Mouse (Mus musculus): ENCODE measurements around the gene Slc6a19.

The Slc6a19 gene

GRCm38 (mm10) chr13:73658953-73659352 lies 45.7 kb downstream of the Slc6a19 start:
- DNase-seq (ENCODE audit: low read depth), result no peak

- DNase-seq (ENCODE audit: low read depth), result no peak
These were observed 49.7 kb downstream of the Slc6a19 start for GRCm38 (mm10) chr13:73654976-73655375.

GRCm38 (mm10) chr13:73653266-73653665 lies 51.4 kb downstream of the Slc6a19 start:
- no peak for DNase-seq (ENCODE audit: low read depth)

GRCm38 (mm10) chr13:73646397-73647087 lies 58.1 kb downstream of the Slc6a19 start:
- peak; percentile 80 for DNase-seq (ENCODE audit: low read depth)

- DNase-seq (ENCODE audit: low read depth), result no peak
These were observed 63.4 kb downstream of the Slc6a19 start for GRCm38 (mm10) chr13:73641296-73641695.

- no peak for DNase-seq (ENCODE audit: low read depth)
These were observed 66.8 kb downstream of the Slc6a19 start for GRCm38 (mm10) chr13:73637826-73638225.

GRCm38 (mm10) chr13:73631837-73632236 lies 72.8 kb downstream of the Slc6a19 start:
- no peak for DNase-seq (ENCODE audit: low read depth)
